Mouse (Mus musculus) midbrain, embryonic 10.5 days (tissue): ENCODE measurements around the gene Ubxn6. TPM values are rescaled to one million over a fixed set of nuclear protein-coding genes. Genes with fewer than 3 reads are reported as not detected.
A peak's percentile ranks its signal among the peaks of the same experiment; 100 is the strongest.

Experiments
- DNase-seq: peaks from one replicate; pipeline ENCODE4 v3.0.0-alpha.2; 2017; ENCODE audit warnings: low spot score
- H3K27ac ChIP-seq: fragments of 300-500 bp; sonication (generic); replicated peaks from 2 replicates; pipeline ENCODE4 v1.5.1; 2016; ENCODE audit warnings: mild to moderate bottlenecking
- H3K27me3 ChIP-seq: fragments of 300-500 bp; sonication (generic); 2 replicates; pipeline ENCODE4 v1.6.1; 2016; ENCODE audit warnings: low read depth, mild to moderate bottlenecking; ENCODE audit not compliant: poor library complexity, severe bottlenecking
- H3K36me3 ChIP-seq: fragments of 300-500 bp; sonication (generic); 2 replicates; pipeline ENCODE4 v1.6.1; 2016; ENCODE audit warnings: mild to moderate bottlenecking, moderate library complexity
- H3K4me1 ChIP-seq: fragments of 300-500 bp; sonication (generic); 2 replicates; pipeline ENCODE4 v1.6.1; 2016
- H3K4me3 ChIP-seq: fragments of 300-500 bp; sonication (generic); 2 replicates; pipeline ENCODE4 v1.5.1; 2016; ENCODE audit warnings: mild to moderate bottlenecking, moderate library complexity
- H3K9me3 ChIP-seq: fragments of 300-500 bp; sonication (generic); replicated peaks from 2 replicates; pipeline ENCODE4 v1.6.1; 2016; ENCODE audit warnings: mild to moderate bottlenecking
- WGBS: fragments of 180-500 bp; shearing (Covaris S2); methylation state at CpG from one replicate; pipeline ENCODE4 v1.1.7; 2016; 5-methylcytosine and 5-hydroxymethylcytosine counted together
- polyA plus RNA-seq: library from polyadenylated mRNA; unstranded; fragments of >200 nt; fragmentation: Nextera tagmentation; extraction: Ambion mirVana; gene quantifications from 2 replicates; pipeline ENCODE4 v1.2.1, GENCODE M21; 2016

Gene Ubxn6
- polyA plus RNA-seq, result 35.7 and 41.2 TPM in 2 replicates

GRCm38 (mm10) chr17:56074827-56075208 lies at the start of gene Ubxn6:
Gene Ubxn6 (minus strand): TSS chr17:56075028.
- H3K36me3 ChIP-seq, result peaks cover 36% of the 10 kb centered on the region
- H3K27me3 ChIP-seq, result no peaks in the 10 kb centered on the region
- under 1% methylated on average over 35 of the region's 35 CpGs for WGBS
- peak within 1 kb of the TSS; percentile 68 for H3K4me3 ChIP-seq
- DNase-seq, result peak; percentile 98
- H3K9me3 ChIP-seq, result no peaks in the 10 kb centered on the region
- H3K4me1 ChIP-seq, result peaks cover 27% of the 10 kb centered on the region
- H3K27ac ChIP-seq, result peak within 1 kb of the TSS; percentile 89

- 48% methylated on average over 54 of the region's 59 CpGs for WGBS
- peaks cover 22% of the 10 kb centered on the region for H3K9me3 ChIP-seq
- H3K4me3 ChIP-seq, result peak overlapping the region; percentile 53
- H3K27ac ChIP-seq, result peak overlapping the region; percentile 66
- H3K4me1 ChIP-seq, result peaks cover 24% of the 10 kb centered on the region
- peaks cover 71% of the 10 kb centered on the region for H3K27me3 ChIP-seq
- 0 out of 2 replicates have a peak, but pooled peaks cover 7% of the 10 kb centered on the region for H3K36me3 ChIP-seq
- DNase-seq, result no peak
These were observed 49.0 kb upstream of the Ubxn6 start for GRCm38 (mm10) chr17:56123681-56124340.

DNA sequence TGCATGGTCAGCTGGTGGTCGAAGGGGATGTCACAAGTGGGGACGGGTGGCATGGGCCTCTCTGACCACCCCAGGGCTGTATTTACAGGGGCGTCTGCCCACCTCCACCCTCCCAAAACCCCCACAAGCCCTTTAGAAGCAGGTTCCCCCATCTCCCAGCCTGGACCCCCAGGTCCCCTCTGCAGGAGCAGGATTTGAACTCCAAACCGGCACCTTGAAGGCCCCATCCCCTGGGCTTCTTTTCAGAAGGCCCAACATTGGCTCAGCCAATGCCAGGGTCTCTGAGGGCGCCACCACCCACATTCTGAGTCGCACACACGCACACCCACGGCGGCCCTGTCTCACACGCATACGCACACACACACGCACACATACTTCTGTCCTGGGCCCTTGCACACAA lies 48.3 kb upstream of the Ubxn6 start:
- H3K4me3 ChIP-seq, result no peak overlapping the region
- no peak for DNase-seq
- H3K4me1 ChIP-seq, result peaks cover 24% of the 10 kb centered on the region
- 88% methylated on average over 12 of the region's 12 CpGs for WGBS
- peaks cover 22% of the 10 kb centered on the region for H3K9me3 ChIP-seq
- H3K36me3 ChIP-seq, result 0 out of 2 replicates have a peak, but pooled peaks cover 7% of the 10 kb centered on the region
- H3K27ac ChIP-seq, result no peak overlapping the region
- peaks cover 78% of the 10 kb centered on the region for H3K27me3 ChIP-seq

DNA sequence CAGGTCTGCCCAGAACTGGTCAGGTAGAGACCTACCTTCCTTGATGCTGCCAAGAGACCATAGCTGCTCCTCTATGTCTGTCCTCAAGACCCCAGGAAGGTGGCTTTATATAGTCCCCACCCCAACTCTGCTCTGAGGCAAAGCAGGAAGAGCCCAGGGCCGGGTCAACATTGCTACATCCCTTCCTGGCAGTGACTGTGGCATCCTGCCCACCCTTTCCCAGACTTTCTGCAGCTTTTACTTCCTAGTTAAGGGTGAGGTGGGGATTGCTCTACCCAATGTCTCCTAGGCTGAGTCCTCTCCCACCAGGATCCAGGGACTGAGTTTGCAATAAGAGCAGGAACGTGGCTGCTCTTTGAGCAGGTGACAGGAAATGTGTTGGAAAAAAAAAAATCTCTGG lies 47.0 kb upstream of the Ubxn6 start, which contains the start of gene Lrg1:
Gene Lrg1 (minus strand): TSS at position 176 of the 400 bp plus-strand sequence.
- 70% methylated on average over 2 of the region's 2 CpGs for WGBS
- Histone ChIP-seq H3K9me3 (peaks cover 22% of the 10 kb centered on the region), H3K4me3 (no peak within 1 kb of the TSS; the same call in 1 of the 2 replicates), H3K36me3 (0 out of 2 replicates have a peak, but pooled peaks cover 3% of the 10 kb centered on the region), H3K27me3 (peaks cover 89% of the 10 kb centered on the region), H3K27ac (no peak within 1 kb of the TSS), H3K4me1 (peaks cover 31% of the 10 kb centered on the region)
- no peak for DNase-seq

GRCm38 (mm10) chr17:56119981-56120880 lies 45.4 kb upstream of the Ubxn6 start:
- no peak for DNase-seq
- H3K27ac ChIP-seq, result no peak overlapping the region
- 9% methylated on average over 66 of the region's 66 CpGs for WGBS
- 0 out of 2 replicates have a peak, but pooled peaks cover 3% of the 10 kb centered on the region for H3K36me3 ChIP-seq
- peak overlapping the region; percentile 26 for H3K4me3 ChIP-seq
- H3K4me1 ChIP-seq, result peaks cover 31% of the 10 kb centered on the region
- H3K9me3 ChIP-seq, result peaks cover 22% of the 10 kb centered on the region
- H3K27me3 ChIP-seq, result peaks cover 94% of the 10 kb centered on the region

DNA sequence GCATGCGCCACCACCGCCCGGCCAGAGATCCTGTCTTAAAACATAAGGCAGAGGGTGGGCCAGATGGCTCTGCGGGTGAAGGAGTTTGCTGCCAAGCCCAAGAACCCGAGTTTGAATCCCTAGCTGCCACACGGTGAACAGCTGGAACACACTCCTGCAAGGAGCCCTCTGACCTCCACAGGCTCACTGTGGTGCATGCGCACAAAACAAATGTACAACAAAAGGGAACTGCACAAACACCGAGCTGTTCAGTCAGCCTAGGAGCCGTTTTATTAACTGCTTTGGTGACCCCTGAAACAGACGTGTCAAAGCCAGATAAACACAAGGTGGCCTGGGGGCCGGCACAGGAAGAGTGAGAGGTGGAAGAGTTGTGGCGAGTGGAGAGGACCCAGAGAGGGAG lies 44.6 kb upstream of the Ubxn6 start:
- Histone ChIP-seq H3K36me3 (0 out of 2 replicates have a peak, but pooled peaks cover 3% of the 10 kb centered on the region), H3K4me1 (peaks cover 27% of the 10 kb centered on the region), H3K27me3 (peaks cover 86% of the 10 kb centered on the region), H3K27ac (no peak overlapping the region), H3K9me3 (peaks cover 22% of the 10 kb centered on the region), H3K4me3 (no peak overlapping the region; the same call in 1 of the 2 replicates)
- DNase-seq, result no peak
- 54% methylated on average over 12 of the region's 12 CpGs for WGBS

DNA sequence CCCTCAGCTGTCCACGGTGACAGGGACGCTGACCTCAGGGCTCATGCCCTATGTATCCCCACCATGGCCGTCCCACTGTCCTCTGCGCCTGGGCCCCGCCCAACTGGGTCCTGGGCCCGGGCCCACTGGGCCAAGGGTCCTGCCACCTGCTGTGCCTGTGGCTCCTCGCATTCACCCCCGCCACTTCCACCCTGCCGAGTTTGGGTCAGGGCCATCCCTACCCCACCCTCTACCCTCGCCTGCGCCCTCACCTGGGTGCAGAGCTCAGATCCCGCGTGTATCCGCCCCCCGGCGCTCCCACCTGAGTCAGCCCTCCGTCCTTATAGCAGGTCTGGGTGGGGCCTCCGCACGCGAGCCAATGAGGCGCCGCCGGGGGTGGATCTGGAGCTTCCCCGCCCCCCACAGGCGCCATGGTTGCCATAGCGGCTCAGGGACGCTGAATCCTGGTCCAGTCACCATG lies 42.5 kb upstream of the Ubxn6 start, which contains the start of gene Plin5:
Gene Plin5 (minus strand): TSS at position 346 of the 460 bp plus-strand sequence.
- peak; percentile 62 for DNase-seq
- Histone ChIP-seq H3K9me3 (peaks cover 6% of the 10 kb centered on the region), H3K4me3 (peak within 1 kb of the TSS; percentile 52), H3K27me3 (peaks cover 64% of the 10 kb centered on the region), H3K27ac (0 out of 2 replicates have a peak within 1 kb of the TSS, but pooled peaks have one; percentile 14), H3K36me3 (no peaks in the 10 kb centered on the region), H3K4me1 (peaks cover 30% of the 10 kb centered on the region)
- 2% methylated on average over 27 of the region's 27 CpGs for WGBS

DNA sequence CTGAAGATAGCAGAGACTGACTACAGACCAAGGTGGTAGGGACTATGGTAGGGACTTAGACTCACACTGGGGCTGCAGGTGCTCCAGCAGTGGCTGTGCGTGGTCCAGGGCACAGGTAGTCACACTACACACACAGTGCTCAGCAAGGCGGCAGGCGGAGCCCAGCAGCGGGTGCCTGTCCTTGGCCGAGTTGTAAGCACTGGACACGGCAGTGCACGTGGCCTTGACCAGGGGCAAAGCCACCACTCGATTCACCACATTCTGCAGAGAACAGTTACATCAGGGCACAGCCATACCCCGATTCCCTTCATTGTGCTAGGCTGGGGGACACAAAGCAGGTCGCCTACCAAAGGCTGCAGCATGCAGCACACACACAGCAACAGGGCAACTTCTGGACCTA lies 41.4 kb upstream of the Ubxn6 start:
- peaks cover 53% of the 10 kb centered on the region for H3K27me3 ChIP-seq
- H3K4me1 ChIP-seq, result peaks cover 30% of the 10 kb centered on the region
- WGBS, result 82% methylated on average over 10 of the region's 10 CpGs
- H3K27ac ChIP-seq, result no peak overlapping the region
- no peak overlapping the region for H3K4me3 ChIP-seq
- no peaks in the 10 kb centered on the region for H3K9me3 ChIP-seq
- H3K36me3 ChIP-seq, result no peaks in the 10 kb centered on the region
- no peak for DNase-seq

GRCm38 (mm10) chr17:56112743-56113142 lies 37.9 kb upstream of the Ubxn6 start:
- 69% methylated on average over 3 of the region's 3 CpGs for WGBS
- no peak for DNase-seq
- Histone ChIP-seq H3K4me3 (no peak overlapping the region), H3K9me3 (no peaks in the 10 kb centered on the region), H3K27me3 (peaks cover 20% of the 10 kb centered on the region), H3K4me1 (peaks cover 17% of the 10 kb centered on the region), H3K36me3 (no peaks in the 10 kb centered on the region), H3K27ac (no peak overlapping the region)

DNA sequence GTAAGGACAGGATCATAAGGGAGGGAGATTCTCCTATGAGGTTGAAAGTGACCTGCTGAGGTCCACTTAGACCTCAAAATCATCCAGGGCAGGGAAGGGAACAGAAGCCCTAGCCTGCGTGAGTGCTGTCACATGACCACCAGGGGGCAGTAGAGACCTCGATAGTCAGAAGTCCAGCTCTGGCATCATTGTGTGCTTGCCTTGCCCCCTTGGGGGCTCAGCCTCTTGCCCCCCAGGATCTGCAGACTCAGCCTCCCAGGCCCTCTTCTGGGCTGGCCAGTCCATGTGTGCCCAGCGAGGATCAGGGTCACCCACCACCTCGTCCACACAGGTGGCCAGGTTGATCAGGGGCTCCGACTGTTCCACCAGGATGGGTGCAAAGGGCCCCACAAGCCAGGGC lies 37.0 kb upstream of the Ubxn6 start:
- Histone ChIP-seq H3K4me3 (no peak overlapping the region), H3K36me3 (no peaks in the 10 kb centered on the region), H3K4me1 (peaks cover 10% of the 10 kb centered on the region; the same call in 1 of the 2 replicates), H3K9me3 (no peaks in the 10 kb centered on the region), H3K27me3 (peaks cover 12% of the 10 kb centered on the region), H3K27ac (no peak overlapping the region)
- 38% methylated on average over 5 of the region's 5 CpGs for WGBS
- DNase-seq, result peak; percentile 74

DNA sequence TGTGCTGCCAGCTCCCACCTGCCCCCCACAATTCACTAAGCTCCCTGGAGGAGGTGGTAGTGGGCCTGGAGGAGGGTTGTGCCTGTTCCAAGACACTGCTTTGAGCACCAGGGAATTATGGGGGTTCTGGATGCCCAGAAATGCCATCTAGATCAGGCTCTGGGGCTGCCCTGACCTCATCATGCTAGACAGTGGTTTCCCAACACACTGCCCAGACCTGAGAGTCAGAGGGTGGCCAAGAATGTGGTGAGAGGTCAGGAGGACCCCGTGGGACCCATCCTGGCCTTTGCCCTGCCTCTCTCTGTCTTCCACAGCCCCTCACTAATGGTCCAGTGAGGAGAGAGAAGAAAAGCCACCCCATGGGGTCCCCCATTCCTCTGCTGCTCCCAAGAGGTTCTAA lies 36.2 kb upstream of the Ubxn6 start:
- Histone ChIP-seq H3K27me3 (peaks cover 4% of the 10 kb centered on the region), H3K9me3 (no peaks in the 10 kb centered on the region), H3K36me3 (no peaks in the 10 kb centered on the region), H3K4me3 (no peak overlapping the region), H3K4me1 (peaks cover 10% of the 10 kb centered on the region; the same call in 1 of the 2 replicates), H3K27ac (no peak overlapping the region)
- 70% methylated on average over 1 of the region's 1 CpGs for WGBS
- DNase-seq, result no peak

- DNase-seq, result no peak
- Histone ChIP-seq H3K27me3 (no peaks in the 10 kb centered on the region; the same call in 1 of the 2 replicates), H3K4me3 (no peak overlapping the region), H3K9me3 (no peaks in the 10 kb centered on the region), H3K27ac (no peak overlapping the region), H3K4me1 (peaks cover 10% of the 10 kb centered on the region; the same call in 1 of the 2 replicates), H3K36me3 (no peaks in the 10 kb centered on the region)
- WGBS, result 67% methylated on average over 4 of the region's 4 CpGs
These were observed 35.7 kb upstream of the Ubxn6 start for GRCm38 (mm10) chr17:56110571-56110970.
